Mouse (Mus musculus): ENCODE measurements around the gene Bptf. TPM values are rescaled to one million over a fixed set of nuclear protein-coding genes. Genes with fewer than 3 reads are reported as not detected.

Gene Bptf
- total RNA-seq, 1 experiment: 86.4 TPM

GRCm38 (mm10) chr11:107113881-107114557 lies 17.9 kb downstream of the Bptf start:
- in situ Hi-C loops (cut with MboI; ENCODE audit: low sequenced_read_pairs in 2 of 2, unreplicated experiment in 2 of 2): no loop called here
- DNase-seq (ENCODE audit: low read depth, low spot score): no peak
- Histone ChIP-seq H3K36me3 (ENCODE audit: control insufficient read depth, insufficient read depth, low read length, poor library complexity, severe bottlenecking) (peaks cover 7% of the 10 kb centered on the region; the same call in 1 of the 2 replicates), H3K9ac (ENCODE audit: insufficient read depth, low read depth, low read length, poor library complexity, severe bottlenecking) (peak overlapping the region; percentile 2; the same call in 1 of the 2 replicates), H3K4me1 (ENCODE audit: control insufficient read depth in 2 of 2, insufficient read depth in 2 of 2, low read length in 2 of 2, poor library complexity in 1 of 2) (peaks cover 9 to 19% of the 10 kb centered on the region in 2 experiments; a peak in 3 of 4 replicates), H3K27ac (ENCODE audit: insufficient read depth, low read depth, low read length, poor library complexity, severe bottlenecking) (peak overlapping the region; percentile 65), H3K4me3 (ENCODE audit: insufficient read depth in 1 of 2, low read depth in 1 of 2, low read length in 2 of 2, poor library complexity in 1 of 2, severe bottlenecking in 1 of 2) (peak overlapping the region; percentile 24 to 49), H3K9me3 (ENCODE audit: control insufficient read depth, insufficient read depth, low read depth, low read length) (no peaks in the 10 kb centered on the region)
- TF ChIP-seq ZNF384 (IDR thresholded peaks at IDR 0.05; ENCODE audit: low read depth, low read length) (no peak), ZC3H11A (IDR thresholded peaks at IDR 0.05; ENCODE audit: borderline replicate concordance, low read depth, low read length) (no peak), MAFK (IDR thresholded peaks at IDR 0.05; ENCODE audit: insufficient read depth, low read depth, low read length) (no peak), CHD2 (IDR thresholded peaks at IDR 0.05; ENCODE audit: low read depth, low read length) (no peak), HCFC1 (IDR thresholded peaks at IDR 0.05; ENCODE audit: borderline replicate concordance, insufficient read depth, low read length) (no peak)

DNA sequence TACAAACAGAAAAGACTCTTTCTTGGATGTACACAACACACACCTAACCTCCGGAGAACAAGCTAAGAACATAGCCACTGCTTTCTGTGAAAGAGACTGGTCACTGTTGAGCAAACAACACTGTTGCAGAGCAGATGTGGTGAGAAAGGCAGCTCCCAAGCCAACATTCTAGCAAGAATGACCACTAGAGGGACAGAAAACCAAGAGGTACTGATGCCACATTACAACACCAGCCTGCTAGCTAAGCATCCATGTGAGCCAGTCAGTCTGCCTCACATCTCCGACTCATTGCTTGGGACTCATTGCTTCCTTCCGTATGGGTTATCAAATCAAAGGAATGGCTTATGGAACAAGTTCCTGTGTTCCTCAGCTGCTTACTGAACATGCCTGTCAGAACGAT lies 18.8 kb downstream of the Bptf start:
- Histone ChIP-seq H3K4me1 (ENCODE audit: control insufficient read depth in 2 of 2, insufficient read depth in 2 of 2, low read length in 2 of 2, poor library complexity in 1 of 2) (peaks cover 8 to 20% of the 10 kb centered on the region in 2 experiments), H3K4me3 (ENCODE audit: insufficient read depth in 1 of 2, low read depth in 1 of 2, low read length in 2 of 2, poor library complexity in 1 of 2, severe bottlenecking in 1 of 2) (peak overlapping the region in 1 of 2 experiments; percentile 20; a peak in 2 of 4 replicates), H3K27ac (ENCODE audit: insufficient read depth, low read depth, low read length, poor library complexity, severe bottlenecking) (no peak overlapping the region; the same call in 1 of the 2 replicates), H3K9me3 (ENCODE audit: control insufficient read depth, insufficient read depth, low read depth, low read length) (no peaks in the 10 kb centered on the region), H3K36me3 (ENCODE audit: control insufficient read depth, insufficient read depth, low read length, poor library complexity, severe bottlenecking) (peaks cover 8% of the 10 kb centered on the region; the same call in 1 of the 2 replicates), H3K9ac (ENCODE audit: insufficient read depth, low read depth, low read length, poor library complexity, severe bottlenecking) (no peak overlapping the region)
- peak; percentile 54 for DNase-seq (ENCODE audit: low read depth, low spot score)
- no peak for TF ChIP-seq ZC3H11A (IDR thresholded peaks at IDR 0.05; ENCODE audit: borderline replicate concordance, low read depth, low read length)
- TF ChIP-seq ZNF384 (IDR thresholded peaks at IDR 0.05; ENCODE audit: low read depth, low read length): no peak
- TF ChIP-seq HCFC1 (IDR thresholded peaks at IDR 0.05; ENCODE audit: borderline replicate concordance, insufficient read depth, low read length): no peak
- no peak for TF ChIP-seq MAFK (IDR thresholded peaks at IDR 0.05; ENCODE audit: insufficient read depth, low read depth, low read length)
- TF ChIP-seq CHD2 (IDR thresholded peaks at IDR 0.05; ENCODE audit: low read depth, low read length): no peak
- in situ Hi-C loops (cut with MboI; ENCODE audit: low sequenced_read_pairs in 2 of 2, unreplicated experiment in 2 of 2): no loop called here

DNA sequence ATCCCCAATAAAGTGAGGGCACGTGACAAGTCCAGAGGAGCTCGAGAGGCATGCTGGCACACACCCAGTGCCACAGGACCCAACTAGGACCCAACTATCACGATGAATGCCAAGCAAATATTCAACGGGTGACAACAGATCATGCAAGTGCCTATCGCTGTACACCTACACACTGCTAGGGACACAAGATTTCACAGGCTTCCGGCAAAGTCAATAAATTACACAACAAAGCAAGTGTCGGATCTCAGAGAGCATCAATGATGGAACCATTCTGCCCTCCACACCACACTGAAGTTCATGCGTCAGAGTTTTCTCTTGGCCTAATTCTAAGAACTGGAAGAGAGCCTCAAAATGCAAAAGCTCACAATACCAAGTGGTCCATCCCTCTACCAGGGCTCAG lies 22.3 kb downstream of the Bptf start:
- Histone ChIP-seq H3K4me1 (ENCODE audit: control insufficient read depth in 2 of 2, insufficient read depth in 2 of 2, low read length in 2 of 2, poor library complexity in 1 of 2) (peaks cover under 1 to 16% of the 10 kb centered on the region in 2 experiments; a peak in 3 of 4 replicates), H3K9ac (ENCODE audit: insufficient read depth, low read depth, low read length, poor library complexity, severe bottlenecking) (no peak overlapping the region), H3K4me3 (ENCODE audit: insufficient read depth in 1 of 2, low read depth in 1 of 2, low read length in 2 of 2, poor library complexity in 1 of 2, severe bottlenecking in 1 of 2) (no peak overlapping the region), H3K9me3 (ENCODE audit: control insufficient read depth, insufficient read depth, low read depth, low read length) (no peaks in the 10 kb centered on the region), H3K36me3 (ENCODE audit: control insufficient read depth, insufficient read depth, low read length, poor library complexity, severe bottlenecking) (peaks cover 10% of the 10 kb centered on the region; the same call in 1 of the 2 replicates), H3K27ac (ENCODE audit: insufficient read depth, low read depth, low read length, poor library complexity, severe bottlenecking) (no peak overlapping the region)
- TF ChIP-seq CHD2 (IDR thresholded peaks at IDR 0.05; ENCODE audit: low read depth, low read length): no peak
- TF ChIP-seq HCFC1 (IDR thresholded peaks at IDR 0.05; ENCODE audit: borderline replicate concordance, insufficient read depth, low read length): no peak
- TF ChIP-seq MAFK (IDR thresholded peaks at IDR 0.05; ENCODE audit: insufficient read depth, low read depth, low read length): no peak
- TF ChIP-seq ZNF384 (IDR thresholded peaks at IDR 0.05; ENCODE audit: low read depth, low read length): no peak
- no peak for TF ChIP-seq ZC3H11A (IDR thresholded peaks at IDR 0.05; ENCODE audit: borderline replicate concordance, low read depth, low read length)
- no peak for DNase-seq (ENCODE audit: low read depth, low spot score)
- in situ Hi-C loops (cut with MboI; ENCODE audit: low sequenced_read_pairs in 2 of 2, unreplicated experiment in 2 of 2): no loop called here

GRCm38 (mm10) chr11:107108892-107109291 lies 23.0 kb downstream of the Bptf start:
- no peak for TF ChIP-seq MAFK (IDR thresholded peaks at IDR 0.05; ENCODE audit: insufficient read depth, low read depth, low read length)
- Histone ChIP-seq H3K36me3 (ENCODE audit: control insufficient read depth, insufficient read depth, low read length, poor library complexity, severe bottlenecking) (peaks cover 10% of the 10 kb centered on the region; the same call in 1 of the 2 replicates), H3K4me3 (ENCODE audit: insufficient read depth in 1 of 2, low read depth in 1 of 2, low read length in 2 of 2, poor library complexity in 1 of 2, severe bottlenecking in 1 of 2) (no peak overlapping the region), H3K9ac (ENCODE audit: insufficient read depth, low read depth, low read length, poor library complexity, severe bottlenecking) (no peak overlapping the region), H3K27ac (ENCODE audit: insufficient read depth, low read depth, low read length, poor library complexity, severe bottlenecking) (no peak overlapping the region), H3K4me1 (ENCODE audit: control insufficient read depth in 2 of 2, insufficient read depth in 2 of 2, low read length in 2 of 2, poor library complexity in 1 of 2) (peaks cover 0 to 16% of the 10 kb centered on the region in 2 experiments; a peak in 2 of 4 replicates), H3K9me3 (ENCODE audit: control insufficient read depth, insufficient read depth, low read depth, low read length) (no peaks in the 10 kb centered on the region)
- in situ Hi-C loops (cut with MboI; ENCODE audit: low sequenced_read_pairs in 2 of 2, unreplicated experiment in 2 of 2): no loop called here
- no peak for DNase-seq (ENCODE audit: low read depth, low spot score)

All from ES-E14 (cell line).